Mouse (Mus musculus) C2C12 (cell line): ENCODE measurements around the gene Fuca2.

Source experiments
- CEBPB ChIP-seq: IDR thresholded peaks from one replicate; pipeline ENCODE4 v1.6.1; 2011; ENCODE audit warnings: low read depth, mild to moderate bottlenecking, control low read depth, moderate library complexity
- CTCF ChIP-seq: IDR thresholded peaks from one replicate; pipeline ENCODE4 v1.5.1; 2011; ENCODE audit not compliant: control insufficient read depth, insufficient read depth, insufficient read length
- MAX ChIP-seq: IDR thresholded peaks from one replicate; pipeline ENCODE4 v1.6.1; 2011; ENCODE audit warnings: mild to moderate bottlenecking, control low read depth
- MYOD1 ChIP-seq: IDR thresholded peaks from one replicate; pipeline ENCODE4 v1.6.1; 2011; ENCODE audit warnings: low read depth; ENCODE audit not compliant: control insufficient read depth, insufficient read length
- MYOG ChIP-seq: IDR thresholded peaks from one replicate; pipeline ENCODE4 v1.6.1; 2011; ENCODE audit not compliant: control insufficient read depth, insufficient read length; ENCODE audit errors: extremely low read depth
- USF1 ChIP-seq: IDR thresholded peaks from one replicate; pipeline ENCODE4 v1.6.1; 2011; ENCODE audit warnings: low read depth, mild to moderate bottlenecking, control low read depth, moderate library complexity

DNA sequence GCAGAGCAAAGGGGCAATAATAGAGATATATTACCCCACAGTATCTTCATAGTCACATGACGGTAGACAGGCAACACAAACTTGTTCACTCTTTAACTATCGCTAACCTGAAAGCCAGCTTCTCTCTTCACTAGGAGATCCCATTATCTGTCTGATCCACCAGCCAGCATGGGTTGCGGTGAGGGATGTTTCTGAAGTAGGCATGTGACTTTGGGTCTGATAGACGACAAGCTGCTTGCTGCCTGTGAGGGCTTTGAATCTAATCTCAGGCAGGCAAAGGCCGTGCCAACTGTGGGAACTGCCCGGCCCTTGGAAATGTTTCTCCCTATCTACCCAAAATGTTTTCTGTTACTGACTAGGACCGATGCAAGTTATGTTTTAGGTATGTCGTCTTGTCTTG lies 3.0 kb downstream of the Fuca2 start:
- TF ChIP-seq USF1 (no peak), CTCF (no peak), MAX (no peak), MYOD1 (no peak), CEBPB (no peak), MYOG (no peak)
